Mouse (Mus musculus) testis, adult 2 months (tissue): ENCODE data around the gene Fam185a. TPM values are rescaled to one million over a fixed set of nuclear protein-coding genes. Genes with fewer than 3 reads are reported as not detected.

ENCODE experiments used
- H3K27ac ChIP-seq: fragments of 200-500 bp; 2 replicates; pipeline ENCODE4 v1.5.1; 2012; ENCODE audit warnings: low read depth, low read length; ENCODE audit not compliant: control insufficient read depth, insufficient read depth
- H3K27me3 ChIP-seq: fragments of 200-500 bp; 2 replicates; pipeline ENCODE4 v1.6.1; 2012; ENCODE audit warnings: mild to moderate bottlenecking, low read length, moderate library complexity; ENCODE audit not compliant: control insufficient read depth, insufficient read depth
- H3K36me3 ChIP-seq: fragments of 200-500 bp; 2 replicates; pipeline ENCODE4 v1.6.1; 2012; ENCODE audit warnings: mild to moderate bottlenecking, low read length; ENCODE audit not compliant: control insufficient read depth, insufficient read depth
- H3K4me1 ChIP-seq: fragments of 200-500 bp; 2 replicates; pipeline ENCODE4 v1.6.1; 2012; ENCODE audit warnings: low read length; ENCODE audit not compliant: control insufficient read depth, insufficient read depth
- H3K4me3 ChIP-seq: fragments of 200-500 bp; 2 replicates; pipeline ENCODE4 v1.5.1; 2012; ENCODE audit warnings: low read depth, mild to moderate bottlenecking, low read length, moderate library complexity, mixed read lengths; ENCODE audit not compliant: control insufficient read depth
- CTCF ChIP-seq: fragments of 200-500 bp; IDR thresholded peaks from 2 replicates; pipeline ENCODE4 v1.5.1; 2012; ENCODE audit warnings: low read depth, mild to moderate bottlenecking, inconsistent platforms, low read length, moderate library complexity; ENCODE audit not compliant: control insufficient read depth, insufficient read depth, insufficient replicate concordance
- POLR2A ChIP-seq: fragments of 200-500 bp; IDR thresholded peaks from 2 replicates; pipeline ENCODE4 v1.6.1; 2012; ENCODE audit warnings: low read depth, mild to moderate bottlenecking, inconsistent platforms, low read length, moderate library complexity; ENCODE audit not compliant: control insufficient read depth
- polyA plus RNA-seq: library from polyadenylated mRNA; depleted of rRNA; stranded (reverse); fragments of >200 nt; gene quantifications from 2 replicates; pipeline ENCODE4 v1.2.3, GENCODE M21; 2012

Gene Fam185a
- polyA plus RNA-seq, 1 experiment = 6.5 TPM

DNA sequence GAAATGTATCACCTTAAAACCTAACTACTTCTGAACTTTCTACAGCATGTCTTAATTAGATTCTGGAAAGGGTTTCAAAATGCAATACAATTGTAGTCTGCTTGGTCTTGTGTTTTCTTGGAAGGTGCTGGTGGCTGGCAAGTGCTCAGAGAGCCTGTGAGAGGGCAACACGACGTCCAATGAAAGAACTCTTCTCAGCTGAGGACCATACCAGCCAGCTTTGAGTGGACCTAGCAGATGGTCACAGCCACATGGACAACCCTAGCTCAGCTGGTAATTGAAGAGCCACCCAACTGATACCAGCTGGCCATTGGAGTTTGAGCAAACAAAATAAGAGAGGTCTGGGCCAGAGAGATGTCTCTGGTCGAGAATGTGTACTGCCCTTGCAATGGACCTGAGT lies 63.0 kb downstream of the Fam185a start:
- Histone ChIP-seq H3K27ac (no peak overlapping the region), H3K36me3 (no peaks in the 10 kb centered on the region), H3K4me1 (no peaks in the 10 kb centered on the region), H3K4me3 (no peak overlapping the region), H3K27me3 (no peaks in the 10 kb centered on the region)
- TF ChIP-seq POLR2A = no peak
- no peak for TF ChIP-seq CTCF

GRCm38 (mm10) chr5:21488506-21488905 lies 63.7 kb downstream of the Fam185a start:
- H3K27me3 ChIP-seq = no peaks in the 10 kb centered on the region
- H3K27ac ChIP-seq = no peak overlapping the region
- H3K36me3 ChIP-seq = no peaks in the 10 kb centered on the region
- no peaks in the 10 kb centered on the region for H3K4me1 ChIP-seq
- H3K4me3 ChIP-seq = no peak overlapping the region
- TF ChIP-seq POLR2A (no peak), CTCF (no peak)

- no peaks in the 10 kb centered on the region for H3K4me1 ChIP-seq
- TF ChIP-seq POLR2A = no peak
- TF ChIP-seq CTCF = no peak
- H3K36me3 ChIP-seq = no peaks in the 10 kb centered on the region
- H3K27ac ChIP-seq = no peak overlapping the region
- H3K4me3 ChIP-seq = no peak overlapping the region
- no peaks in the 10 kb centered on the region for H3K27me3 ChIP-seq
These were observed 64.4 kb downstream of the Fam185a start for GRCm38 (mm10) chr5:21489135-21489534.

- no peak overlapping the region for H3K27ac ChIP-seq
- no peaks in the 10 kb centered on the region for H3K27me3 ChIP-seq
- H3K36me3 ChIP-seq = no peaks in the 10 kb centered on the region
- TF ChIP-seq CTCF (no peak), POLR2A (no peak)
- H3K4me3 ChIP-seq = no peak overlapping the region
- no peaks in the 10 kb centered on the region for H3K4me1 ChIP-seq
These were observed 66.7 kb downstream of the Fam185a start for GRCm38 (mm10) chr5:21491469-21491868.

DNA sequence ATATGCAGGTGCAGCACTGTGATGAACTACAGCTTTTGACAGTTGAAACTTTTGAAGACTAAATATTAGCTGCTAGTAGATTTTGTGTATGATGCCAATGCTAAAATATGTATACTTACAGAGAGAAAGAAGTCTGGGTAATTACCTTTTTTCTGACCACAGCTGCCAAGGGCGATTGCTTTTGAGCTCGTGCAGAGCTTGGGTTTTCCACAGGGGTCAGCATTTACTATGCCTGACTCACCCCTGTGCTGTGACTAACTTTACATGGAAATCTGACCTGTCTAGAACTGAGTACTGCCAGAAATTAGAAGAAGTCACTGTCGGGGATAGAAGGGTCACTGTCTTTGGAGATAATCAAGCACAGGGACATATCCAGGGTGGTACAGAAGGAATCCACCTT lies 67.5 kb downstream of the Fam185a start:
- Histone ChIP-seq H3K27ac (no peak overlapping the region), H3K27me3 (no peaks in the 10 kb centered on the region), H3K4me1 (no peaks in the 10 kb centered on the region), H3K4me3 (no peak overlapping the region), H3K36me3 (no peaks in the 10 kb centered on the region)
- TF ChIP-seq POLR2A (no peak), CTCF (no peak)

DNA sequence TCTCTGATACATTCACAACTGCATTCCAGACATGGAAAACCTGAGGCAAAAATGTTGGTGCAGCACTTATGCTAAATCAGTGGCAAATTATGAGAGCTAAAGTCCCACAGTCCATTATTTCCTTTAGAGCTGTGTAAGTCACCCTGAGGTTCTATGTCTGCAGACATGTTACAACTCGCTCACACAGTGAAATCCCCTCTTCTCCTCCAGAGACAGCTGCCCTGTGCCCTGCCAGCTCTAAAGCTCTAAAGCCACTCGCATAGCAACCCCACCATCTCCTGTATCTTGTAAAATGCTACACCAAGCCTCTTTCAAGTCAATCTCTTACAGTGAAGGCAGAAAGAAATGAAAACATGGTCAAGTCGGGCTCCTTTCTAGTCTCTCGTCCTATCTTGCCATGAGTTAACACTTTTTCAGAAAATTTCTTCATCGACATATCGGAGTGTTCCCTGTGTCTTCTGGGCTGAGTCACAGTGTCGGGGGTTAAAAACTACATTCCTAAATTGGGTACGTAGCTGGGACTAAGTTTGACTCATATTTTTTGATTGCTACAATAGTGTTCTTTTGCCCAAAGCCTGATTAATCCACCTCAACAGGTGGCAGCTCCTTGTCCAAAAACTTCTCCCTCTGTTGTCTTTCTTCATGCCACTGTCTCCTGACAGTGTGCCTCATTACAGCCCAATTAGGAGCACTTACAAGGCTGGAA lies 68.7 kb downstream of the Fam185a start:
- Histone ChIP-seq H3K27me3 (no peaks in the 10 kb centered on the region), H3K4me1 (no peaks in the 10 kb centered on the region), H3K4me3 (no peak overlapping the region), H3K27ac (no peak overlapping the region), H3K36me3 (no peaks in the 10 kb centered on the region)
- TF ChIP-seq POLR2A (no peak), CTCF (no peak)

GRCm38 (mm10) chr5:21494781-21495180 lies 70.0 kb downstream of the Fam185a start:
- no peaks in the 10 kb centered on the region for H3K27me3 ChIP-seq
- TF ChIP-seq POLR2A = no peak
- TF ChIP-seq CTCF = no peak
- H3K36me3 ChIP-seq = no peaks in the 10 kb centered on the region
- no peak overlapping the region for H3K27ac ChIP-seq
- H3K4me1 ChIP-seq = no peaks in the 10 kb centered on the region
- no peak overlapping the region for H3K4me3 ChIP-seq
